ENCODE assay signal across 12 mouse cellular contexts in the genomic region with DNA sequence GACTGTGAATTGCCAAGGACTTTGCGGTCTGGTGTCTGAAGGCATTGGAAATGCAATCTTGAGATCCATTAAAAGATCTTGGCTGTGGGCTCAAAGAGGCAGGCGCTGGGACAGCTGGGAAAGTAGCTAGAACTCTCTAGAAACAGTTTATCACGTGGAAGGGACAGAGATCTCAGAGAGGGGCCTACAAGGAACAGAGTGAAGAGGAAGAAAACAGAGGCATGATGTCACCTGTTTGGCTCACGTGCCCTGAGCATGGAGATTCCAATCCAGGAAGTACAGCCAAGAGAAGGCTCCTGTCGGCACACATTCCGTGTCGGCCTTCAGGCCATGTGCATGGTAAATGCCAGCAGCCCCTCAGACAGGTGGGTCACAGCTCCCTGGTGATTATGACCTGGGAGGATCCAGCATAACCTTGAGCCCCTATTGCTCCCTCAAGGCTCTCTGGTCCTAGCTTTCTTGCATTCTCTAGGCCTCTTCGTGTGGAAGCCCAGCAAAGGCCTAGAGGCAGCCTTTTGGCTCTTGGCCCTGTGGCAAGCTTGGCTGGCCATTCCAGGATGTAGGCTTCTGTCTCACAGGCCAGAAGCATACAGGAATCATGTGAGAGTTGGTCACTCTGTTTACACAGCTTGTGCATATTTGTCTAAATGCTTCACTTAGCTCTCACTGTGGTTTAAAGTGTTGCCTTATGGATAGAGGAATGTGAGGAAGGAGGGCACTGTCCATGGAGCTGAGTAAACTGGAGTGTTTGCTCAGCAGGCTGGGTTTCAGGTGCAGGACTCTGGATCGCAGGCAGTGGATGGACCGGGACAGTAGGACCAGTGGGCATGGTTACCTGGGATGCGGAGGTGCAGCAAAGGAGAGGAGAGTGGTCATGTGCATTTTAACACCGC. TPM values are rescaled to one million over a fixed set of nuclear protein-coding genes. Genes with fewer than 3 reads are reported as not detected.
DNase-seq lines count a peak whose midpoint lies in the region; ATAC-seq and TF ChIP-seq lines count a peak whose summit lies in the region.
"Had no signal": no experiment of that assay in that cellular context is flagged by ENCODE, and none has a peak within 500 bp of the region (broad histone marks: within the 10 kb centered on the region; RNA-seq: fewer than 3 reads in every experiment).

No protein-coding gene starts in this region.

- H3K4me2 ChIP-seq in forebrain, embryonic 11.5 days (ENCODE audit: low read depth, low read length, severe bottlenecking): no peak overlapping the region
- H3K4me2 ChIP-seq in forebrain, postnatal 0 days (ENCODE audit: low read depth): no peak overlapping the region
- H3K4me2 ChIP-seq in lung, embryonic 16.5 days (ENCODE audit: low read depth, low read length): no peak overlapping the region

- H3K4me1 ChIP-seq in forebrain, embryonic 11.5 days (replicated peaks; ENCODE audit: control insufficient read depth, insufficient read depth, low read length): 0 out of 2 replicates have a peak, but pooled peaks cover 2% of the 10 kb centered on the region
- H3K4me1 ChIP-seq in forebrain, postnatal 0 days (ENCODE audit: insufficient read depth): 0 out of 2 replicates have a peak, but pooled peaks cover 5% of the 10 kb centered on the region
- peaks cover 20% of the 10 kb centered on the region for H3K4me1 ChIP-seq in embryonic fibroblast, embryonic 13.5 days (ENCODE audit: control insufficient read depth, insufficient read depth, low read length)
- peaks cover 9% of the 10 kb centered on the region for H3K4me1 ChIP-seq in lung, embryonic 16.5 days (replicated peaks; ENCODE audit: control insufficient read depth, insufficient read depth, low read length)

- TF ChIP-seq POLR2A in embryonic fibroblast, embryonic 13.5 days (IDR thresholded peaks at IDR 0.05; ENCODE audit: low read depth, low read length): no peak

- ATAC-seq in forebrain, embryonic 11.5 days (replicated peaks; ENCODE audit: low FRiP score): no peak
- ATAC-seq in forebrain, postnatal 0 days: no peak
- peak; percentile 80 for ATAC-seq in lung, embryonic 16.5 days (ENCODE audit: low read depth)
- ATAC-seq: CD4-positive, CD25-positive, alpha-beta regulatory T cell, adult 4 months; forebrain, embryonic 16.5 days had no signal

- H3K27me3 ChIP-seq in forebrain, embryonic 11.5 days (ENCODE audit: control insufficient read depth, insufficient read depth, low read length): peaks cover 14% of the 10 kb centered on the region
- peaks cover 8% of the 10 kb centered on the region for H3K27me3 ChIP-seq in forebrain, postnatal 0 days (ENCODE audit: insufficient read depth, low read length)
- H3K27me3 ChIP-seq in lung, embryonic 16.5 days (ENCODE audit: control insufficient read depth, insufficient read depth, low read depth, low read length): peaks cover 5% of the 10 kb centered on the region; the same call in 1 of the 2 replicates

- no peak overlapping the region for H3K27ac ChIP-seq in forebrain, embryonic 11.5 days (ENCODE audit: low read depth, low read length)
- H3K27ac ChIP-seq in forebrain, postnatal 0 days (ENCODE audit: low read depth, low read length): no peak overlapping the region
- peak overlapping the region; percentile 87 for H3K27ac ChIP-seq in embryonic fibroblast, embryonic 13.5 days (ENCODE audit: insufficient read depth, low read length)
- H3K27ac ChIP-seq in lung, embryonic 16.5 days (ENCODE audit: low read length): peak overlapping the region; percentile 92
- H3K27ac ChIP-seq: embryonic facial prominence, embryonic 10.5 days had no signal

- H3K9ac ChIP-seq in forebrain, embryonic 11.5 days (ENCODE audit: low read length): no peak overlapping the region
- no peak overlapping the region for H3K9ac ChIP-seq in forebrain, postnatal 0 days
- no peak overlapping the region for H3K9ac ChIP-seq in lung, embryonic 16.5 days (ENCODE audit: low read length)

- no peaks in the 10 kb centered on the region for H3K36me3 ChIP-seq in forebrain, embryonic 11.5 days (ENCODE audit: control insufficient read depth, insufficient read depth, low read length)
- no peaks in the 10 kb centered on the region for H3K36me3 ChIP-seq in forebrain, postnatal 0 days (ENCODE audit: insufficient read depth)
- H3K36me3 ChIP-seq in lung, embryonic 16.5 days (ENCODE audit: control insufficient read depth, insufficient read depth, low read length): no peaks in the 10 kb centered on the region
- H3K36me3 ChIP-seq: embryonic facial prominence, embryonic 10.5 days had no signal

- peak; percentile 43 for DNase-seq in forebrain, embryonic 11.5 days (ENCODE audit: low spot score)
- DNase-seq in forebrain, postnatal 0 days: no peak
- DNase-seq in 3134 (ENCODE audit: extremely low read depth, insufficient read length, low spot score): peak; percentile 85
- no peak for DNase-seq in spleen, postnatal 4 days (ENCODE audit: low spot score in 2 of 2)
- DNase-seq in right cerebral cortex, adult 18-20 months: no peak
- no peak for DNase-seq in urinary bladder, postnatal 10 days (ENCODE audit: low spot score)
- DNase-seq: kidney, adult 18-20 months had no signal

- WGBS in forebrain, embryonic 11.5 days: 84% methylated on average over 12 of the region's 12 CpGs
- 92% methylated on average over 12 of the region's 12 CpGs for WGBS in forebrain, postnatal 0 days
- WGBS in lung, embryonic 16.5 days: 65% methylated on average over 12 of the region's 12 CpGs

- no peak overlapping the region for H3K4me3 ChIP-seq in forebrain, embryonic 11.5 days (ENCODE audit: low read depth, low read length)
- H3K4me3 ChIP-seq in forebrain, postnatal 0 days (ENCODE audit: low read depth, low read length): no peak overlapping the region
- H3K4me3 ChIP-seq in embryonic fibroblast, embryonic 13.5 days (ENCODE audit: insufficient read depth, low read length): no peak overlapping the region
- H3K4me3 ChIP-seq in lung, embryonic 16.5 days (ENCODE audit: low read length): no peak overlapping the region
- H3K4me3 ChIP-seq: embryonic facial prominence, embryonic 10.5 days had no signal

- no peaks in the 10 kb centered on the region for H3K9me3 ChIP-seq in forebrain, embryonic 11.5 days (ENCODE audit: control insufficient read depth, low read length)
- H3K9me3 ChIP-seq in forebrain, postnatal 0 days (ENCODE audit: low read length): no peaks in the 10 kb centered on the region
- H3K9me3 ChIP-seq in lung, embryonic 16.5 days (ENCODE audit: control insufficient read depth, low read length): no peaks in the 10 kb centered on the region
- H3K9me3 ChIP-seq: embryonic facial prominence, embryonic 10.5 days had no signal

- no peak for TF ChIP-seq CTCF in forebrain, postnatal 0 days (IDR thresholded peaks at IDR 0.05; ENCODE audit: low read depth)
- TF ChIP-seq CTCF in embryonic fibroblast, embryonic 13.5 days (IDR thresholded peaks at IDR 0.05; ENCODE audit: borderline replicate concordance, insufficient read depth, low read length): no peak

RNA-seq across cellular contexts. Expression of a gene that starts 4.8 kb away (rescaled TPM):
- polyA plus RNA-seq in forebrain, embryonic 11.5 days (2014; fragmentation: Nextera tagmentation; extraction: Ambion mirVana): 0.55 and 0.72 TPM in 2 replicates
- total RNA-seq in forebrain, postnatal 0 days (2014; rRNA removed): 0.10 and 0.31 TPM in 2 replicates
- polyA plus RNA-seq in forebrain, postnatal 0 days (2015; fragmentation: Nextera tagmentation; extraction: Ambion mirVana): 0.16 and 0.20 TPM in 2 replicates
- 0.99 and 1.9 TPM in 2 replicates for polyA plus RNA-seq in embryonic fibroblast, embryonic 13.5 days (2011; ENCODE audit: insufficient read length, low read depth, missing spikeins)
- polyA plus RNA-seq in lung, embryonic 16.5 days (2015; fragmentation: Nextera tagmentation; extraction: Ambion mirVana): 38.3 and 40.1 TPM in 2 replicates

Comparison
In these comparisons a context has a peak if more than half of its experiments do, and no peak if none do; other contexts are left out.
1. DNase-seq: peak in forebrain, embryonic 11.5 days (single experiment) and 3134 (single experiment); none in forebrain, postnatal 0 days (single experiment), spleen, postnatal 4 days (0 of 2), right cerebral cortex, adult 18-20 months (single experiment) and urinary bladder, postnatal 10 days (single experiment).
2. H3K27ac ChIP-seq: peak in embryonic fibroblast, embryonic 13.5 days (single experiment) and lung, embryonic 16.5 days (single experiment); none in forebrain, embryonic 11.5 days (single experiment) and forebrain, postnatal 0 days (single experiment).
3. RNA of a gene that starts 4.8 kb away (polyA plus RNA-seq): 38.3 to 40.1 TPM in lung, embryonic 16.5 days; 0.99 to 1.9 TPM in embryonic fibroblast, embryonic 13.5 days, 0.55 to 0.72 TPM in forebrain, embryonic 11.5 days and 0.16 to 0.20 TPM in forebrain, postnatal 0 days; every median in the first group is over 10 times any median in the second.